Mouse (Mus musculus) lung, postnatal 0 days (tissue): Measurements from ENCODE around the gene Gtf3c1.

Experiments used
- CTCF ChIP-seq: IDR thresholded peaks from 2 replicates; pipeline ENCODE4 v1.5.1; 2016; ENCODE audit warnings: antibody characterized with exemption, mild to moderate bottlenecking
- EP300 ChIP-seq: IDR thresholded peaks from 2 replicates; pipeline ENCODE4 v1.6.1; 2016; ENCODE audit warnings: antibody characterized with exemption, mild to moderate bottlenecking, control low read depth

- no peak for TF ChIP-seq EP300
- TF ChIP-seq CTCF = no peak
Measured at GRCm38 (mm10) chr7:125663654-125664053, 43.9 kb downstream of the Gtf3c1 start.
